Mouse (Mus musculus) ES-CJ7 (cell line): ENCODE results near the gene Efna5.

Experiments
- DNase-seq: peaks from one replicate; pipeline ENCODE4 v3.0.0; 2011; ENCODE audit warnings: low read depth, low spot score

The Efna5 gene

DNA sequence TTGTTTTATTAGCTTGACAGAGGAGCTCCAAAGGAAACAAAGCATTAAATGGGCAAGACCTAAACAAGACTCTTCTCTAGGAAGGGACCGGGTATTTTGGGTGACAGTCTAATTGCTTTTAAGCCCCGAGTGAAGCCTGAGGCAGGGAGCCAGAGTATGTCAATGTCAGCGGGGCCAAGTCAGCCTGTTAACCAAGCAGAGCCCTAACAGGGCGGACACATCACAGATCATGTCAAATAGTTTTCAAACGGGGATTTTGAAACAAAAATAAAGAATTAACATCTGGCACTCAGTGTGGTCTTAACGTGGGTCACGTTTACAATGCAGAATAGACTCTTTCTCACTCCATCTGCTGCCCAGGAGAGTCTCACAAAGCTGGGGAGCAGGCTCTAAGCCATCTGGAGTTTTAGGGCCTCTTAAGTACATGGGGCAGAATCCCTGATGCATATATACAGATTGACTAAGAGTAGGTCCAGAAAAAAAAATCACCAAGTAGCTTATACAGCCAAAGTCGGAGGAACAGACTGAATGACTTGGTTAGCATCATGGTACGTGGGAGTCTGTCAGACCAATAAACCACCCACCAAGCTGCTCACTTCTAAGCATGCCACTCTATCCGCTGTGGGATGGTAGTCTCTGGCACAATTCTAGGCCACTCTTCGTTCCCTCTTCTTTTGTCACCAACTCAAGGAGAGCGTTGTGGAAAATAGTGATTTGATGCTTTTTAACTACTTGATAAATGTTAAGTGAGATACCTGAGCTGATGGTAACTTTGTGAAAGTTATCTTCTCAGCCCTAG, 223.1 kb downstream of the Efna5 start:
- no peak for DNase-seq

DNA sequence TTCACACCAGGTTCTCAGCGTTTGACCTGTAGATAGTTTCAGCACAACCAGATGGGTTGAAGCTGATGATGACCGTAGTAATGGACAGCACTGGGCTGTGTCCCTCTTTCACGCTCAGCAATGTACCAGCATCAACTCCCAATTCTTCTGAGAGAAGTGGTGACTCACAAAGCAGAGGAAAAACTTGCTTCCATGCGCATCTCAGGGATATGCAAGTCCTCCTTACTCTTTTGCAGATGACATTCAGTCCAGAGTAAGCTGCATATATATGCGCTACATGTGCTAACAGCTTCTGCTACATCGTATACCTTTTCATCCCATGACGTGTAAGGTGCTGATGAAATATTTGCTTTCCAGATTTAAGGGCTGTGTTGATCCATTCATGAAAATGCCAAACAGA, 224.1 kb downstream of the Efna5 start:
- no peak for DNase-seq

DNA sequence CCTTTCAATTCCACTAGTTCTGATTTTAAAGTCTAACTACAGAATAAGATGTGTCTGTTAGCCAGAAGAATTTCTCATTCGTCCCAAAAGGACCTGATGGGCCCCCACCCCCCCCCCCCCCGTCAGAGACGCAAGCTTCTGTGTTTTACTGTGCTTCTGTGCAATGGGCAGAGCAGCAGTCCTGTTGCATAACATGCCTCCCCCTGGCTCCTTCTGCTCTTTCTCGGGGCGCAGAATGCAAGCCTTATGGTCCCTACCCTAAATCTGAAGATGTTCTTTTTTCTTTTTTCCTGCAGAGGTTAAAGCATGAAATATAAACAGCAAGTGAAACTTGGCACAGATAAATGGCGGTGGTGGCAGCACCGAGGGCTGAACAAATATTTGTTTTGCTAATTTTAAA, 224.5 kb downstream of the Efna5 start:
- no peak for DNase-seq

DNA sequence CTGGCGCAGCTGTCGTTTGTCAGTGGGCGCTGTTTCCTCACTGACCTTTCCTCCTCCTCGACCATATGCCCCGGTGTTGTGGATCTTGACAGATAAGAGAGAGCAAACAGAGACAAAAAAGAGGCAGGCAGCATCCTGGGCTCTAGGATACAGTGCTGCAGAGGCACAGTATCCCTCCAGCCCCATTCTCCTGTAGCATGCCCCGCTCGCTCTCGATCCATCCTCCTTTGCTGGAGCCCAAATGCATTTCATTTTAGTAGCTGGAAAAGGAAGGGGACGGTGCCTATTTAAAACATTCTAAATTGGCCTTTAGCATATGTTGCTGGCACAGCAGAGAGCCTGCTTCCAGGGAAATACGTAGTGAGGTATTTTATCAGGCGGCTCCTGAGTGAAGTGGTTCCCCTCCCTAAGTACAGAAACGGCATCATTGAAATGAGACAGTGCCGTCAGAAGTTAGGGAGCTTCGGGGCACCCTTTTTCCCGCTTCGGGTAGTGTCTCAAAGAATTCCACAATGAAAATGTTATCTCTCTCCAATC, 225.2 kb downstream of the Efna5 start:
- no peak for DNase-seq

DNA sequence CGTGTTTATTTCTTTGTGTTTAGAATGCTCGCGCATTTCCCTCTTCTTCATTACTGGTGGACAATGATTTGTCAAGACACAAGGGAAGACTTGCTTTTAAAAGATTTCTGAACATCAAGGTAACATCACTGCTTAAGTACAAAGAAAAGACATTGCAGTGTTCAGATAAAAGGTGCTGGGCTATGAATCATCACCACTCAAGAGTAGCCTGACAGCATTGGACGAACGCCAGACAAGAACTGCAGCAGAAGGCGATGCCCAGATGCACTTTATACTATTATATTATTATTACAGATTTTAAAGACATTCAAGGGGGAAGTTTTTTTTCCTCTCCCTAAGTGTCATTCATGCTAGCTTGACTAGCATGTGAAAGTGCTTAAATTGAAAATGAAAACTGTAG, 228.7 kb downstream of the Efna5 start:
- no peak for DNase-seq

DNA sequence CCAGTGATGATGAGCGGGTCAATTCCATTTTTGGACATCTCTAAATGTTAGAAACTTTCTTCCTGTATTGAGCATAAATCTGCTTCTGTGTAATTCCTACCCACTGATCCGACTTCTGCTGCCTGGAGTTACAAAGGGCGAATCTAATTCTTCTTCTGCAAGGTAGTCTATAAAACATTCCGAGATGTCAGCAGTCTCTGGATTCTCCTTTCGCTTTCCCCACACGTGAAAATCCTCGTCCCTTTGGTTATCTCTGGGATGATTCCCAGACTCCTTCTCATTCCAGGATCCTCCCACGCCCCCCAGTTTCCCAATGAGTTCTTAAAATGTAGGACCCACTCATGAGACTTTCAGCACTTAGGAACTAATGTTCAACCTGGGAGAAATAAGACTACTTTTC, 229.4 kb downstream of the Efna5 start:
- no peak for DNase-seq

GRCm38 (mm10) chr17:62649293-62649950, 231.7 kb downstream of the Efna5 start:
- DNase-seq: no peak

DNA sequence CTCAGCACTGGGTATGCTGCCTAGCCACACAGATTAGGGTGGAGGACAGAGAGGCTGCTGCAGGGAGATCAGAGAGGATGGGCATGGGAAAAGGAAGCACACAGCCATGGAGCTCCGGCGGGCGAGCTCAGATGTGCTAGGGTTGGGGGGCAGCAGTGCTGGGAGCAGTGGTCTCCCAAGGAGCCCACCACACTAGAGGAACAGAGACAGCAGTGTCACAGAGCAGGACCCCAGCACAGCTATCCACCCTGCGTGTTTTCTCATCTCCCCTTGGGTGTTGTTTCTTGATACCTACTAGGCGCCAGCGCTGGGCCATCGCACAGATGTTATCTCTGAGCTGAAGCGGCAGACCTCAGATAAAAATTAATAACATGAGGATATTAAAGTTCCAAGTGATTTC, 234.3 kb downstream of the Efna5 start:
- no peak for DNase-seq

GRCm38 (mm10) chr17:62642447-62643145, 238.5 kb downstream of the Efna5 start:
- DNase-seq: no peak

- DNase-seq: no peak
Observed at GRCm38 (mm10) chr17:62640654-62641053, 240.5 kb downstream of the Efna5 start.

- DNase-seq: no peak
Observed at GRCm38 (mm10) chr17:62636896-62637295, 244.2 kb downstream of the Efna5 start.

GRCm38 (mm10) chr17:62634937-62635336, 246.2 kb downstream of the Efna5 start:
- DNase-seq: no peak

DNA sequence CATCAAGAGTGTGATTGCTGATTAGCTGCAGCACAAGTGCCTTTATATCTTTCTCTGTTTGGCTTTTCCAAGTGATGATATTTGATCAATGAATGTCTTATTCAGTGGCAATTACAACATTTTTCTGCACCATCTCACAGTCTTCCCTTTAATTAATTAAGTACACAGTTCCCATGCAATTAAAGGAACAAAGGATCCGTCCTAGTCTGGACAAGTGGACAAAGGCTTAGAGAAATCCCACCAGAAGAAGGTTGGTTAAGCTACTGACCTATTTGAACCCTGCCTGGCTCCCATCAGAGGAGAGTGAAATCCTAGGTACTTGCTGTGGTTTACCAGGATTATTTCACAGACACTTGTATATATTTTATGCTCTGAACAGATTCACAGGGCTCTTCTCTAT, 252.6 kb downstream of the Efna5 start:
- DNase-seq: no peak

- no peak for DNase-seq
Observed at GRCm38 (mm10) chr17:62627508-62627907, 253.6 kb downstream of the Efna5 start.

- DNase-seq: no peak
Observed at GRCm38 (mm10) chr17:62625646-62626020, 255.5 kb downstream of the Efna5 start.

DNA sequence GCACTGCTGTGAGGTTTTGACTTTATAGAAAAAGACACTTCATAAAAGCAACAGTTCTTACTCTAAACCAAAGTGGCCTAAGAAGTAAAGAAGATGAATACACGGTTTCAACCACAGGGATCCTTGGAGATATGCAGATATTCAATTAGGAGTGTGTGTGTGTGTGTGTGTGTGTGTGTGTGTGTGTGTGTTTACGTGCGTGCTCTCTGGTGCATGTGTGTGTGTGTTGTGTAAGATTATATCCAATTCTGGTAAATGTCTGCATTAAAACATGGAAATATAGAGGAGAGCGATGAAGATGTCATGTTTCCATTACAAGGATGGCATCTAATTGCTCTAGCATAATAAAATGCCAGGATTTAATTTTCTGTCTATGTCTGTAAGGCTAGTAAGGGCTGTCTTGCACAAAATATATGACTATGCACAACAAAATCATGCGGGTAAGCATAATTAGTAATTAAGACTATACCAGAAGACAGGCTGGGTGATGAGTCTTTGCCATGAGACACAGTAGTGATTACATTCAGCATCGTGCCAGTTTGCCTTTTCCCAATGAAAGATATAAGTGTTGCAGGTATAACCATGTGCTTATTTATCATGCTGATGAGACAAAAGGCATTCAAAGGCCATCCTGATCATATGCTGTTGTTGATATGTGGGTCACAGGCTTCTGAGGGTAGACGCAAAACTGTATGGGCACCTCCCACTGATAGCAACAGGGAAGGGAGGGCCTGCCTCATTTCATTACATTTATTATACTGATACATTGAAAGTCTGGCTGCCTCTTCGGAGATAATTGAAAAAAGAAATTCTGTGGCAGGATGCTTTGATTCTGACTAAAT, 256.1 kb downstream of the Efna5 start:
- DNase-seq: no peak

DNA sequence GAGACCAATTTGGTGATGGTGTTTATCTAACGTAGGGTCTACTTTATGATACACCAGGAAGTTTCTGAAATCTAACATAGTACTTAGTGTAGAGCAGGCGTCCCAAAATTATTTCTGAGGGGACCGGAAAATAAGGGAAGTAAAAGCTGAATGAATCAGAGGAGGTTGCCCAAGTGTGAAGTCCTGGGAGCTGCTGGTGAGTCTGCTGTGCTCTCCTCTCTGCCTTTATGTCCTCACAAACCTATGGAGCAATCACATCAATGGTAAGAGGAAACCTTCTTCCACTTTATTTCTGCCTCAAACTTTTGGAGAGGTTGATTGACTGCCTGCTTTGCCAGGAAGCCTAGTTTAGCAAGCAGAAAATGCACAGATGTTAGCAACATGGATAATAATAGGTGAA, 257.9 kb downstream of the Efna5 start:
- DNase-seq: no peak

DNA sequence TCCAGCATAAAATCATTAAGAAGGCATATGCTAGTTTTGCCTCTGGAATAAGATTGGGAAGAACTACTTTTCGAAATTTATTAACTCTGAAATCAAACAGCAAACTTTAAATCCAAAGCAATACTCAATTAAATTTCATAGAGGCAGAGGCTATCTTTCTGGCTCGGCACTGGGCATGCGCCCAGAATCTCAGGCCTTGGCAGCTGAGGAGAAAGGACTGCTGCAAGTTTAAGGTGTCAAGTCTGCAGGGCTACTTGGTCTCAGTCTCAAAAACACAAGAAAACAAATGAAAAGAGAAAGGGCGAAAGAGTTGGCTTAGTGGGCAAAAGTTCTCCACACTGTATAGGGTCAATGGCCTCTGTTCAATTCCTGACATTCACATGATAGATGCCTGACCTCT, 258.6 kb downstream of the Efna5 start:
- DNase-seq: no peak

DNA sequence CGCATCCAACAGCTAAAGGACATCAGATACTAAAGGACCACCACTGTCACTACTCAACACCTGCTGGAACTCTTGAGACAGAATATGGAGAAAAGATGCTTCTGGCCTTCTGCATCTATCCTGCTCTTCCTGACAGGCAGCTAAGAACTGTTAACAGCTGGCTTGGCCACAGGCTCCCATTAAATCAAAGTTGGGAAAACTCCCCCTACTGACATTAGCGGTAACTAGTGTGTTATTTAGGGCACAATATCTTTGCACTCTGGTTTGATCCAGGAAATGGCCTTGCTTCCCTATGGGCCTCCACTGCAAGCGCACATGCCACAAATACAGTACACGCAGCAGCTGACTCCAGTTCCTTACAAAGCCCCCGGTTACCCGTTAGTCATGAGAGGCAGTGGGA, 266.0 kb downstream of the Efna5 start:
- DNase-seq: no peak

GRCm38 (mm10) chr17:62614708-62615107, 266.4 kb downstream of the Efna5 start:
- no peak for DNase-seq

GRCm38 (mm10) chr17:62614237-62614636, 266.9 kb downstream of the Efna5 start:
- no peak for DNase-seq

DNA sequence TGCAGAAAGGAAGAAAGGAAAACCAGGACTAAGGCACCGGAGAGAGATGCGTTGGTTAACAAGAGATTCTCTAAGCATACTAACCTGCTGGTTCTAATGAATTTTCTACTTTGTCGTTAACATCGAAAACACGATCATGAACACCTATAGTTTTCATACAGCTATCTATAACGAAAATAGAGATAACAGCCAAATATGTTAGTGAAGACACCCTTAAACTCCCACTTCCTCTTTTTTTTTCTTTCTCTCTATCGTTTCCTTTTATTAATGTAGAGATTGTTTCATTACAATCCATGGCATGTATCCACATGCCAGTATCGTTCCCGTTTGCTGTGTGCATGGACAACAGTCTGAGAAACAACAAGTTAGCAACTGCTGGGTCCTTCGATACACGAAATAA, 267.9 kb downstream of the Efna5 start:
- no peak for DNase-seq
